Mouse (Mus musculus) left cerebral cortex, adult 9 months (tissue): ENCODE measurements around the gene Bsx.
A peak's percentile ranks its signal among the peaks of the same experiment; 100 is the strongest.

ENCODE experiments used
- DNase-seq, 2 experiments: peaks; one replicate each; pipeline ENCODE4 v3.0.0; 2022; ENCODE audit warnings: low spot score in 2 of 2

Bsx gene

GRCm38 (mm10) chr9:40873556-40874470, at the start of gene Bsx:
TSS of gene Bsx (plus strand) at chr9:40874127.
- no peak for DNase-seq

- no peak for DNase-seq
These were observed 48.3 kb upstream of the Bsx start for GRCm38 (mm10) chr9:40825601-40826000.

DNA sequence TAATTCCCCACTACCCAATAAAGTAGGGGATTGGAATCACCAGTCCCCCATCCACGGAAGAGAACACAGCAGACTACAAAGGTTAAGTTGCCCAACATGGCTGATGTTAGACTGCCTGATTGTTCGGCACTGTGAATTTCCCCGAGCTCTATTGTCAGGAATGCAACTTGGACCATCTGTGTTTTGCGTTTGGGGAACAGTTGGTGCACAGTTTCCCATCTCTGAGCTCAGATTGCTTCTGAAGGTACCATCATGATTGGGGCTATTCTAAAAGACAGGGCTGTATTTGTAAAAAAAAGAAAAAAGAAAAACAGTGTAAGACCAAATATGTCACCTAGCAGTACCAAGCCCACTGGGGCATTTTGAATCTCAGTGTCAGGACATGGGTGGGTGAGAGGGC, 46.6 kb upstream of the Bsx start:
- no peak for DNase-seq

DNA sequence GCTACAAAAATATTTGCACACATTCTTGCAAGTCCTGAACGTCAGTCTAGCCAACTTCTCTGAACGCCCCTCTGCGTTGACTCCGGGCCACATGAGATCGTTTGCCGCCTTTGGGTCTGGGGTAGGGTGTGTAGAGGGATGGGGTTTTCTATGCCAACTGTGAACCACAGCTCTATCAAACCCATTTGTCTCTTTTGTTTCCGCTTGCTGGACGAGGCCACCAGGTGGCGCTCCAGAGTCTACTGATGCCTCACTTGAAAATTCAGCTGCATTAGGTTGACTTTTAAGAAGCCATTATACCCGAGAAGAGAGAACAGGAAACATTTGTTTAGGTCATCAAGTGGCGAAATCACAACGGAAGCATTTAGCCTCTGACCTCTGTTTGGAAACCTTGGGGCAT, 39.4 kb upstream of the Bsx start:
- peak in 1 of 2 experiments; percentile 77 for DNase-seq

- no peak for DNase-seq
These were observed 37.2 kb upstream of the Bsx start for GRCm38 (mm10) chr9:40836681-40837080.

- no peak for DNase-seq
These were observed 34.3 kb upstream of the Bsx start for GRCm38 (mm10) chr9:40839662-40840061.

- no peak for DNase-seq
These were observed 22.4 kb upstream of the Bsx start for GRCm38 (mm10) chr9:40851515-40851914.

GRCm38 (mm10) chr9:40858461-40859160, 15.3 kb upstream of the Bsx start:
- DNase-seq = no peak

DNA sequence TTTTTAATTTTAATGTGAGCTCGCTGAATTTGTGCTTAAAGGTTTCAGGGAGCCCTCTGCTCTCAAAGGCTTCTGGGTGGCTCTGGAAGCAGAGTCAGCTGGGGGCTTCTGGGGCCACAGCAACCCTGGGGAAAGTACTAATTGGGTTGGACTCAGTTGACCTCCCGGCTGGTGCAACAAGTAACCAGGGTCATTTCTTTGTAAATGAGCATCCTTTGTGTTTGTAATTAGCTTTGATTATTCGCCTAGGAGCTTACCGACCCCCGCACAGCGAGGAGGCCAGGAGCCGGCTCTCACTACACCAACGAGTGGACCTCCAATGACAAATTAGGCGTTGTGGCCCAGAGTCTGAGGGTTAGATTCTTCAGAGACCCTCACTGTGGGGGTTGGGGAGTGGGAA, 14.7 kb upstream of the Bsx start:
- no peak for DNase-seq

DNA sequence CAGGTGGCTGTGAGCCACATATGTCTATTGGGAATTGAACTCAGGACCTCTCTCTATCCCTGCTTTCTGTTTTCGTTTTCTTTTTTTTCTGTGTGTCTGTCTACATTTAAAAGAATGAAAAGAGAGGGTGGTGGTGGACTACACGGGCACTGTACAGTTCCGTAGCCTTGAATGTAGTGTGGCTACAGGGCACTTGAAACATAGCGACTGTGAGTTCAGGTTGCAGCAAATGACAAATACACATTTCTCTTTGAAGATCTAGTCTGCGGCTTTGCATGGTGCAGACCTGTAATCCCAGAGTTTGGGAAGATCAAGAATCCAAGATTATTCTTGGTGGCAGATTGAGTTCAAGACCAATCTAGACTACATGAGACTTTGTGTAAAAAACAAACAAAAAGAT, 3.6 kb upstream of the Bsx start:
- no peak for DNase-seq

- DNase-seq = no peak
These were observed 2.4 kb upstream of the Bsx start for GRCm38 (mm10) chr9:40871369-40872155.

GRCm38 (mm10) chr9:40872156-40872478, 1.8 kb upstream of the Bsx start:
- DNase-seq = no peak

GRCm38 (mm10) chr9:40874961-40875360, 1.0 kb downstream of the Bsx start:
- DNase-seq = no peak

DNA sequence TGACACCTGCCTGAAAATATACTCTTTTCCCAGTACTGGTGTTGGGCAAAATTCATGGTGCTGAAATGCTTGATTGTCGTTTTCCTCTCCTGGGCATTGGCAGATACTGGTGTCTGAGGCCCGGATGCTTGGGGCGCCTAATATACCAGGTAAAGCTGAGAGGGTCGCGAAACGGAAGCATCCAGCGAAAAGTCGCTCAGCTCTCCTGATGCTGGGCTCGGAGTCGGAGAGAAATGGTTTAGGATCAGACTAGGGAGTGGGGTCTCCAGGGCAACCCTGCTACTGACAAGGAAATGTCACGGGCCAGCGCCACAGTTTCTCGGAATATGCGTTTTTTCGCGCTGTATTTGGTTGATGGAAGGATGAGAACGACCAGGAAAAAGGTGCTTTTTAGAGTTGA, 1.5 kb downstream of the Bsx start:
- DNase-seq = no peak

DNA sequence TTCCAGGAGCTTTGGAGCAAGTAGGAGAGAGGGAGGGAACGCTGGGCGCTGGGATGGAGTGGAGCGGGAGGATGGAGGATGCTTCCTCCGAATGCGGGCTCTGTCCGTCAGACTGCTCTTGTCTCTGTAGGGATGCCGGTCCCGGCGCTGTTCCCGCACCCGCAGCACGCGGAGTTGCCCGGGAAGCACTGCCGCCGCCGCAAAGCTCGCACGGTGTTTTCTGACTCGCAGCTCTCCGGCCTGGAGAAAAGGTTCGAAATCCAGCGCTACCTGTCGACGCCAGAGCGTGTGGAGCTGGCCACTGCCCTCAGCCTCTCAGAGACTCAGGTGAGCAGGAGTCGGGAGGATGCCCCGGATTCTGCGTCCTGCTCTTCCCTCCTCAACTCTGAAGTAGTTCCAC, 2.2 kb downstream of the Bsx start:
- no peak for DNase-seq

GRCm38 (mm10) chr9:40876693-40877092, 2.8 kb downstream of the Bsx start:
- DNase-seq = no peak

DNA sequence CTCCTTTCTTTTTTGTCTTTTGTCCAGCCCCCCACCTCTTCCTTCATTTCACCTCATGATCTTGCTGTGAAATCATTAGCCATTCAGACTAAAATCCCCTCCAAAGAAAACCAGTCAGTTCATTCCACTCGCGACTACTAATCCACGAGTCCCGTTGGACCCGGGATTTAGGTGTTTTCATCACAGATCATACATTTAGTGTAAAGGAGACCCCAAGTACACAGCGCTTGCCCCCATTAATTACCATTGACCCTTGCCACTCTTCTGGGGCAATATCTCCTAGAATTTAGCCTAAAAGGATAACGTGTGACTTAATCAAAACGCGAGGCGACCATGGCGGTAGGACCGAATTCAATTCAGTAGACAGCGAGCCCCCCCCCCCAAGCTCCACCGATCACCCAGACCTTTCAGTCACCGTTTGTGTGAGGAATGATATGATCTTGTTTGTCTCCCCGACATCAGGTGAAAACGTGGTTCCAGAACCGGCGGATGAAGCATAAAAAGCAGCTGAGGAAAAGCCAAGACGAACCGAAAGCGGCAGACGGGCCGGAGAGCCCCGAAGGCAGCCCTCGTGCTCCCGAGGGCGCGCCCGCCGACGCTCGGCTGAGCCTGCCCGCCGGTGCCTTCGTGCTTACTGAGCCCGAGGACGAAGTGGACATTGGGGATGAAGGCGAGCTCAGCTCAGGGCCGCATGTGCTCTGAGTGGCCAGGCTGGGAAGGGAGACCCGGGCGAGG, 3.4 kb downstream of the Bsx start:
- DNase-seq = no peak

GRCm38 (mm10) chr9:40877881-40878235, 3.9 kb downstream of the Bsx start:
- DNase-seq = no peak

GRCm38 (mm10) chr9:40878291-40878945, 4.5 kb downstream of the Bsx start:
- no peak for DNase-seq

DNA sequence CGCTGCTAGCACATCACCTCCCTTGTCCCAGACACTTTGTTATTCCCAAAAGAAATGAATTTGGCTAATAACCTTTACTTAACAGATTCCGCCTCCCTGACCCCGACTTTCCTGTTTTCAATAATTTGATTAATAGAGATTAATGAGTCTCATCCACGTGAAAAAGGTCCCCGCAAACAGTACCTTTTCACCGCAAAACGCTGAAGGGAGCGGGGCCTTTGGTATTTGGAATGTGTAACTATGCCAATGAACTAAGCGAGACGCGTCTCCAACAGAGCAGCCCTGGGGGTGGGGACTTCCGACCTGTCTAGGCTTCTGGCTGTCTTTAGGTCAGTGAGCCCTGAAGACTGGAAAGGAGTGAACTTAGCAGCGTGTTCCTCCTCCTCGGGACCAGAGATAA, 5.1 kb downstream of the Bsx start:
- DNase-seq = no peak

GRCm38 (mm10) chr9:40885669-40886068, 11.7 kb downstream of the Bsx start:
- DNase-seq = no peak
